Mouse (Mus musculus): ENCODE data around the gene Gm3435.
"Not testable (repeated sequence)": the region's sequence is repeated elsewhere in the genome, so short reads cannot be mapped to it uniquely, and the experiment has no call there.

The Gm3435 gene

GRCm38 (mm10) chr17:15009706-15010413, at the start of gene Gm3435:
TSS of gene Gm3435 (plus strand) at chr17:15010176.
- not testable (repeated sequence) for DNase-seq

- DNase-seq, result peak; percentile 63
Measured at GRCm38 (mm10) chr17:14960520-14960919, 49.5 kb upstream of the Gm3435 start.

GRCm38 (mm10) chr17:14960951-14961556, 48.9 kb upstream of the Gm3435 start, which contains the start of gene Phf10:
TSS of gene Phf10 (minus strand) at chr17:14961273.
- peak; percentile 55 for DNase-seq

DNA sequence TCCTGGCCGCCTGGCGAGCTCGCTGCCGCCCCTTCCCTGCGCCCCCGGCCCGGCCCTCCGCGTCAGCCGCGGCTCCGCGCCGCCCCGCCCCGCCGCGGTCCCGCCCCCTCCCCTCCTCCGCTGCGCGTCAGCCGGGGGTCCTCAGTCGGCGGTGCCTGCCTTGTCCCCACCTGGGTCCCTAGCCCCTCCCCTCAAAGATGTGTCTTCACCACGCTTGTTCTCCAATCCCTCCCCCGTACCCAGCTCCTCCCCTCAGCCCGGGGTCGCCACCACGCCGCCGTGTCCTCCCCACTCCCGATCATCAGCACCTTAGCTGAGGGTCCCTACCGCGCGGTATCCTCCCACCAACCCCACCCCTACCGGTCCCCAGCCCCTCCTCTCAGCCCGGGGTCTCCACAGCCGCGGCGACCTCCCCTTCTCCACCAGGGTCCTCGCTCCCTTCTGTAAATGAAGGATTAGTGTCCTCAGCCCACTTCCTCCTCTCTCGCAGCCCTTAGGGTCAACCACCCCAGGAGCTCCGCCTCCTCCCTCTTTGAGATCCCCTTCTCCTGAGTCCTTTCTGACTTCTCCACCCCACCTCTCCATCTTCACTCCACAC, 48.3 kb upstream of the Gm3435 start:
- not testable (repeated sequence) for DNase-seq

DNA sequence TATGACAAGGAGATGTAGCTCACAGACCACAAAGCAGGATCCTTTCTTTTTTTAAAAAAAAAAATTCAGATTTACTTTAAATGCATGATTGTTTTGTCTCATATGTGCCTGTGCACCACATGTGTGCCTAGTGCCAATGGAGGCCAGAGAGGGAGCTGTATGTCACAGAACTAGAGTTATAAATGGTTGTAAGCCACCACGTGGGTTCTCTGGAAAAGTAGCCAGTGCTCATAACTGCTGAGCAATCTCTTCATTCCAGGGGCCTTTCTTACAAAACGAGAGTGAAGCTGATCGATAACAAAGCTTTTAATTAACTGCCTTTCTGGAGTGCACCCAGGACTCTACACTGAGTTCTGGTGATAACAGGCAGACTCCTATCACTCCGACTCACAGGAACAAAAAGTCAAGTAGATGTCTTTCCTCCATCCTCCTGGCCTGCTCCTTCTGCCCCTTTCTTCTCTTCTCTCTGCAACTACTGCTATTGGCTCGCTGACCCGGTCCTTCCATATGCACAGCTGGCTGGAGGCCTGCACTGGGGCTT, 41.5 kb upstream of the Gm3435 start:
- not testable (repeated sequence) for DNase-seq

- DNase-seq, result not testable (repeated sequence)
Measured at GRCm38 (mm10) chr17:14977718-14978361, 32.1 kb upstream of the Gm3435 start.

DNA sequence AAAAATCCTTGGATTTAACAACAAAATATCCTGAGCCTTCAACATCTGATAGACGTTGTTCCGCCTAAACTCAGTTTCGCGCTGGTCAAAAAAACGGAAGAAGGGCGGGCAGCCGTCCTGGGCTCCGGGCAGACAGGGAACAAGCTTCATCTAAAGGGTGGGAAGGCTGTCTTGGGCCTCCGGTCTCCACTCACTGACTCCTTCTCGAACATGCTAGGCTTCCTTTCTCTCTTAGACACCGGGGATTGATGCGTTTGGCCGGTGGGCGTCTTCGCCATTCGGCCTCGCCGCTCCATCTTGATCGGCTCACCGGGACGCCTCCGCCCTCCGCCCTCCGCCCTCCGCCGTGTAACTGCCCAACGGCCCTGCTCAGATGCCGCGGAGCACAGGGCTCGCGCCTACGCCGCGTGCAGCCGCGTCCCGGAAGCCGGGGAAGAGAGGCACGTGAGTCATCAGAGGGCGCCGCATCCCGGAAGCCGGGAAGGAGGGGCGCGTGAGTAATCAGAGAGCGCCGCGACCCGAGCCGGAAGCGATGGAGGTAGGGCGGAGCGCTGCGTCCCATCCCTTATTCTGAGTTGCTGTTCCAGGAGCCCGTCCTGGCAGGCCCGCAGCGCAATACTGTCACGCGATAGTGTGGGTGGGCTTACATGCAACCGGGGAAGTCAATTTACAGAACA, 31.5 kb upstream of the Gm3435 start, which contains the start of the genes 9030025P20Rik and Gm3417:
Gene 9030025P20Rik, plus strand, starts transcription at position 107 of the 677 bp plus-strand sequence.
Gene Gm3417, minus strand, starts transcription at position 429 of the 677 bp plus-strand sequence.
- DNase-seq, result not testable (repeated sequence)

DNA sequence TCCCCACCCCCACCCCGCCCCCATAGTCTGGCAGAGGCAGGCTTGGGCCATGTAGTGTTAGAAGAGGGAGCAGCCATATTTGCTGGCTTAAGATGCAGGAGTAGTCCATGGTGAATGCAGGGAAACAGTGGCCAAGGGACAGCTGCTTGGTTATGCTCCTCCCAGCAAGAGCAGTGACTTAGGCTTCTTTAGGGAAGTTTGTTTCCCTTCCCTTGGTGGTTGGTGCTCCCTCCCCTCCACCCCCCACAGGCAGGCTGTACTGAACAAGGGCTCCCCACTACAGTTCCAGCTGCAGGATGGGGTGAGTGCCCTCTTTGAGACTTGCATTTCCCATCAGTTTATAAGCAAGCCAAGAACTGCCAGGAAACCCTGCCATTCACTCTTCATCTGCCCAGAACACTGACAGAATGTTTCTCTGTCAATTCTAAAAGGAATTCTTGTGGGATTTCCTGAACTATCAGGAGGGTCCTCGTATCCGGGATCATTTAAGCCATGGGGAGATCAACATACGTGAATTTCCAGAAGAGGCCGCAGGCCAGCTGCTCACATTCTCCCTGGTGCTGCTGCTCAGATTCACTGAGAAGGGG, 19.8 kb upstream of the Gm3435 start:
- not testable (repeated sequence) for DNase-seq

GRCm38 (mm10) chr17:14992522-14993138, 17.3 kb upstream of the Gm3435 start:
- DNase-seq, result not testable (repeated sequence)

GRCm38 (mm10) chr17:14993139-14993832, 16.7 kb upstream of the Gm3435 start:
- DNase-seq, result not testable (repeated sequence)

- DNase-seq, result not testable (repeated sequence)
Measured at GRCm38 (mm10) chr17:14994140-14994539, 15.8 kb upstream of the Gm3435 start.

DNA sequence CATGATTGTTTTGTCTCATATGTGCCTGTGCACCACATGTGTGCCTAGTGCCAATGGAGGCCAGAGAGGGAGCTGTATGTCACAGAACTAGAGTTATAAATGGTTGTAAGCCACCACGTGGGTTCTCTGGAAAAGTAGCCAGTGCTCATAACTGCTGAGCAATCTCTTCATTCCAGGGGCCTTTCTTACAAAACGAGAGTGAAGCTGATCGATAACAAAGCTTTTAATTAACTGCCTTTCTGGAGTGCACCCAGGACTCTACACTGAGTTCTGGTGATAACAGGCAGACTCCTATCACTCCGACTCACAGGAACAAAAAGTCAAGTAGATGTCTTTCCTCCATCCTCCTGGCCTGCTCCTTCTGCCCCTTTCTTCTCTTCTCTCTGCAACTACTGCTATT, 9.9 kb upstream of the Gm3435 start:
- DNase-seq, result not testable (repeated sequence)

DNA sequence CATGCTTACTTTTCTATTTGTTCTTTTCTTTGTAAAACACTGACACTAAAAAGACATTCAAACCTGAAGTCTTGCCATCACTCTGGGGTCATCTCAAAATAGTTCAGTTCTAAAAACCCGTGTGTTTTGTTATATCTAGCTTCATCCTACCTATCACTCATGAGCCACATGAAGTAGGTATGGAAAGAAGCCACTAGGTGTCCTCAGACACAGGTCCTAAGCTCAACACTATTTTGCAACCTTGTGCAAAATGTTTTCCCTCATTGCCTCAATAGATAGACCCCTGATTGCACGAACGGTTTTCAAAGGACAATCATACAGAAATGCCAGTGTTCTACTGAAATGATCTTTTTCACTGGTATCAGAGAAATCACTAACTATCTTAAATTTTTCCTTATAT, 888 bp upstream of the Gm3435 start:
- not testable (repeated sequence) for DNase-seq

- peak; percentile 28 for DNase-seq
Measured at GRCm38 (mm10) chr17:15021503-15022220, 11.7 kb downstream of the Gm3435 start.

DNA sequence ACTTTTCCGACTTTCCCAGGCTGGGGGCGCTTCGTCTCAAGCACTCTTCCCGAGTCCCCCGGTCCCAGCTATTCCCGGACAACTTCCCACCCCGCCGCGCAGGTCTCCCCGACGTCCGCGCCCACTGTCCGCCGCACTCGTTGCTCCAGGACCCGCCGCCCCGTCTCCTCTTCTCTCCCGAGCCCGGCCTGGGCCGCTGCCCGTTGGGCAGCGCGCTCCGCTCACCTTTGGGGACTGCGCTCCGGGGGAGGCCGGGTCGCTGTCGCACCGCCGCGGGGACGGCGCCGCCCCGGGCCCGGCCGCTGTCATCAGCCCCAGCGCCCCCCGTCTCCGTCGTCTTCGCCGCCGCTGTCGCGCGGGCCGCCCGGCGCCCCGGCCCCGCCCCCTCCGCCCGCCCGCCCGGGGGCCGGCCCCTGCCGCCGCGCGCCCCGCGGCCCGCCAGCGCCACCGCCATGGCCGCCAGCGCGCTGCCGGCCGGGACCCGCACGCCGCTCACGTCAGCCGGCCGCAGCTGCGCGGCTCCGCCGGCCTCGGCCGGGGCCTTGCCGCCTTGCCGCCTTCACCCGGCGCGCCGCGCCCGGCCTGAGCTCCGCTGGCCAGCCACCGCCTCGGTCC, 14.0 kb downstream of the Gm3435 start:
- not testable (repeated sequence) for DNase-seq

DNA sequence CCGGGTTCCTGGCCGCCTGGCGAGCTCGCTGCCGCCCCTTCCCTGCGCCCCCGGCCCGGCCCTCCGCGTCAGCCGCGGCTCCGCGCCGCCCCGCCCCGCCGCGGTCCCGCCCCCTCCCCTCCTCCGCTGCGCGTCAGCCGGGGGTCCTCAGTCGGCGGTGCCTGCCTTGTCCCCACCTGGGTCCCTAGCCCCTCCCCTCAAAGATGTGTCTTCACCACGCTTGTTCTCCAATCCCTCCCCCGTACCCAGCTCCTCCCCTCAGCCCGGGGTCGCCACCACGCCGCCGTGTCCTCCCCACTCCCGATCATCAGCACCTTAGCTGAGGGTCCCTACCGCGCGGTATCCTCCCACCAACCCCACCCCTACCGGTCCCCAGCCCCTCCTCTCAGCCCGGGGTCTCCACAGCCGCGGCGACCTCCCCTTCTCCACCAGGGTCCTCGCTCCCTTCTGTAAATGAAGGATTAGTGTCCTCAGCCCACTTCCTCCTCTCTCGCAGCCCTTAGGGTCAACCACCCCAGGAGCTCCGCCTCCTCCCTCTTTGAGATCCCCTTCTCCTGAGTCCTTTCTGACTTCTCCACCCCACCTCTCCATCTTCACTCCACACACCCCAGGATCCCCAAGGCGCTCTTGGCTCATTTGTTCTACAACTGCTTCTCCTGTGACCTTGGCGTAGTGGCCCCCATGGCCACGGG, 14.7 kb downstream of the Gm3435 start:
- not testable (repeated sequence) for DNase-seq

DNA sequence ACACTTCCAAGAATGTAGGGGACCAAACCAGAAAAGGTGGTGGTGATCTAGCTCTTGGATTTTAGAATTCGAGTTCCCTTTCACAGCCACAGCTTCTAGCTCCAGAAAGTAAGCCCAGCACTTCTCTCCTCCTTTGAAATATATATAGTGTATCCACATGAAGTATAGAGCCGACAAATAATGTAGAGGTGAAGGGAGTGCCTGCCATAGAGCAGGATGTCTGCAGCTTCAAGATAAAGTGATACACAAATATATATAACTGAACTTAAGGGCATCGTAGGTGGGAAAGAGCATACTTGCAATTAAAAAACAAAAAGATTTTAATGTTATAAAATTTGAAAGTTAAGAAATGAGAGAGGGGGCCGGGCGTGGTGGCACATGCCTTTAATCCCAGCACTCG, 15.5 kb downstream of the Gm3435 start:
- not testable (repeated sequence) for DNase-seq

GRCm38 (mm10) chr17:15031414-15031813, 21.4 kb downstream of the Gm3435 start:
- DNase-seq, result not testable (repeated sequence)

- DNase-seq, result not testable (repeated sequence)
Measured at GRCm38 (mm10) chr17:15040455-15040854, 30.5 kb downstream of the Gm3435 start.

All from cerebellum, adult 11-12 months (tissue).